Mouse (Mus musculus): ENCODE measurements around the gene Gtdc1.

The Gtdc1 gene

GRCm38 (mm10) chr2:44539121-44539634 lies 388.3 kb downstream of the Gtdc1 start:
- in situ Hi-C loops (cut with MboI; ENCODE audit: unreplicated experiment in 2 of 2) = no loop called here

GRCm38 (mm10) chr2:44538135-44538534 lies 389.3 kb downstream of the Gtdc1 start:
- in situ Hi-C loops (cut with MboI; ENCODE audit: unreplicated experiment in 2 of 2) = no loop called here

GRCm38 (mm10) chr2:44535760-44536159 lies 391.7 kb downstream of the Gtdc1 start:
- in situ Hi-C loops (cut with MboI; ENCODE audit: unreplicated experiment in 2 of 2) = no loop called here

GRCm38 (mm10) chr2:44535136-44535675 lies 392.3 kb downstream of the Gtdc1 start:
- in situ Hi-C loops (cut with MboI; ENCODE audit: unreplicated experiment in 2 of 2) = no loop called here

- in situ Hi-C loops (cut with MboI; ENCODE audit: unreplicated experiment in 2 of 2) = no loop called here
Measured at GRCm38 (mm10) chr2:44526110-44527032, 401.1 kb downstream of the Gtdc1 start.

GRCm38 (mm10) chr2:44525187-44525919 lies 402.1 kb downstream of the Gtdc1 start:
- in situ Hi-C loops (cut with MboI; ENCODE audit: unreplicated experiment in 2 of 2) = no loop called here

GRCm38 (mm10) chr2:44519236-44519635 lies 408.2 kb downstream of the Gtdc1 start:
- in situ Hi-C loops (cut with MboI; ENCODE audit: unreplicated experiment in 2 of 2) = no loop called here

GRCm38 (mm10) chr2:44518085-44518484 lies 409.4 kb downstream of the Gtdc1 start:
- in situ Hi-C loops (cut with MboI; ENCODE audit: unreplicated experiment in 2 of 2) = no loop called here
